Mouse (Mus musculus) frontal cortex, postnatal 10 days (tissue): Measurements from ENCODE around the gene Sntb2.
"Not testable (repeated sequence)": the region's sequence is repeated elsewhere in the genome, so short reads cannot be mapped to it uniquely, and the experiment has no call there.

ENCODE experiments used
- DNase-seq, 2 experiments: peaks; one replicate each; pipeline ENCODE4 v3.0.0; 2022; ENCODE audit warnings: low spot score in 2 of 2, mixed read lengths in 1 of 2

Gene Sntb2

DNA sequence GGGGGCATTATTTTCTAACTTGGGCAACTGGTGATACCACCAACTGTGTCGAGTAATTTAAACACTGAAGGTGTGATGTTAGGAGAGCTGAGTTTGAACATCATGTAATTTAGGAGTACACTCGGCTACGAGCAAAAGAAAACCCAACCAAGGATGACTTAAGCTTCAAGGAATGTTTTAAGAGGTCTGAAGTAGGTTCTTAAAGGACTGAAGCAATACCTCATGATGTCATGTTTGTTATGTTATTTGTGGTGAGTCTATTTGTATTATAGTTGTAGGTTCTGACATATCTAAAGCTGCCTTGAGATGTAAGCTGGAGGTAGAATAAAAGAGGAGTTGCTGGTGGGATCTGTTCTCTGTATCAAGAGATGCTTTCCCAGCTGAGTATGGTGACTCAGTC is 34.4 kb downstream of the Sntb2 start:
- no peak for DNase-seq

DNA sequence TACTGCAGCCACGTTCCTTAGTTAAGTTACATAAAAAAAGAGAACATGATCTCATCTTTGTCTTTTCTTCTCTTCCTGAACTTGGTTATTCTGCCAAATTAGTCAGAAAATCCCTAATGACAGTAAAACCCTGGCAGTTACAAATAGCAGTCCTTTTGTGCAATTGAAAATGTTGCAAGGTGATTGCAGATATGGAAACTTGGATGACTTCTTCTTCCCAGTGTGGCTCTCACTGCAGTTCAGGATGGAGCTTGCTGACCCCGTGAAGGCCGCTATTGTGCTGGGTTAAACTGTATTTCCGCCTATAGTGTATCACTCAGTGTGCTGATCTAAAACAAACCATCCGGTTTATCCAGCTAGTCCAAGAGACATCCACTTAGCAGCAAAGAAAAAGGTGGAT is 36.4 kb downstream of the Sntb2 start:
- DNase-seq = no peak

DNA sequence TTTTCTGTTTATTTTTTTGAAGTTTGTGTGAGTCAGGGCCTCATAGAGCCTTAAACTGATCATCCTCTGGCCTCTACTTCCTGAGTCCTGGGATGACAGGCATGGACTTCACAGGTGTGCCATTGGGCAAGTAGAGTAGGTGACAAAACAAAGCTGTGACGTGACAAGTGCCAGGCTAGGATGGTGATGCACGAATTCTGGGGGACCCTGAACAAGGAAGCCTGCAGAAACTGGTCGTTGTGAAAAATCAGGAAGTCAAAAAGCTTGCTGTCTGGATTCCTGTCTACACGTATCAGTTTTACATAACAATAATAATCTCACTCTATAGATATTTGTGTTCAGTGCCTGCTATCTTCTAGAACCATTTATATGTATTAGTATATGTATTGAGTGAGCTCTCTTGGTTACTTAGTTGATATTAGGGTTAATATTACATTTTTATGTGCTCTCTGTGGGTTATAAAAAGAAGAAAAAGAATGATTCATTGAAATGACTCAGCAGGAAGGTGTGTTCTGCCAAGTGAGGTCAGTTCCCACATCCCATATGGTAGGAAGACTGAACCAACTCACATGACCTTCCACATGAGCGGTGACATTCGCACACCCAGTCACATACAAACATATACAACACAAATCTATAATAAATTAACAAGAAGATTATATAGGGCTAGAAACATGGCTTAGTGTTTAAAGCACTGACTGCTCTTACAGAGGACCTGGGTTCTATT is 37.2 kb downstream of the Sntb2 start:
- no peak for DNase-seq

DNA sequence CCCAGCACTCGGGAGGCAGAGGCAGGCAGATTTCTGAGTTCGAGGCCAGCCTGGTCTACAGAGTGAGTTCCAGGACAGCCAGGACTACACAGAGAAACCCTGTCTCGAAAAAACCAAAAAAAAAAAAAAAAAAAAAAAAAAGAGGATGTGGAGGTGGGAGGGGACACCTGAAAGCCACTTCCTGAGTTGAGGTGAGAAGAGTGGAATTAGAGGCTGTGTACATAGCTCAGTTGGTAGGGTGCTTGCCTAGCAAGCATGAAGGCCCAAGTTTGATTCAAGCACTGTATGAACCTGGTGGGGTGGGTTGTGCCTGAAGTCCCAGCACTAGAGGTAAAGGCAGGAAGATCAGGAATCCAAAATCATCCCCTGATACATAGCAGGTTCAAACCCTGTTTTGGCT is 38.0 kb downstream of the Sntb2 start:
- DNase-seq = not testable (repeated sequence)

DNA sequence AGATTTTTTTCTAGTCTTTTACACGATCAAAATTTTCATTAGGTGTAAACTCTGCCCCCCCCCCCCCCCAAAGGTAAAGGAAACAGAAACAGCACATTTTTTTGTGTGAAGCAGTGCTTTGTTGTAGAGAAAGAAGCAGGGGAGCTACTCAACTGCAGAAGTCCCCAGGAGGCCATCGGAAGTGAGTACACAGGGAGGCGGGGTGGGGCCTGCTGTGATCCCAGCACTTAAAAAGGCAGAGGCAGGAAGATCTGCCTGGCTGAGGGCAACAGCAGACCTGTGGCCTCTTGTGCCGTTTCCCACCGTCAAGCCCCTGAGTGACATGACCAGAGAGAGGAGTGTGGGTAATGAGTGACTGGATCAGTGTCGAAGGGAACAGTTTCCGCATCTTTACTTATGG is 39.2 kb downstream of the Sntb2 start:
- no peak for DNase-seq

- no peak for DNase-seq
Measured at GRCm38 (mm10) chr8:106975764-106976163, 40.2 kb downstream of the Sntb2 start.

GRCm38 (mm10) chr8:106976436-106976835 is 40.9 kb downstream of the Sntb2 start:
- DNase-seq = no peak

DNA sequence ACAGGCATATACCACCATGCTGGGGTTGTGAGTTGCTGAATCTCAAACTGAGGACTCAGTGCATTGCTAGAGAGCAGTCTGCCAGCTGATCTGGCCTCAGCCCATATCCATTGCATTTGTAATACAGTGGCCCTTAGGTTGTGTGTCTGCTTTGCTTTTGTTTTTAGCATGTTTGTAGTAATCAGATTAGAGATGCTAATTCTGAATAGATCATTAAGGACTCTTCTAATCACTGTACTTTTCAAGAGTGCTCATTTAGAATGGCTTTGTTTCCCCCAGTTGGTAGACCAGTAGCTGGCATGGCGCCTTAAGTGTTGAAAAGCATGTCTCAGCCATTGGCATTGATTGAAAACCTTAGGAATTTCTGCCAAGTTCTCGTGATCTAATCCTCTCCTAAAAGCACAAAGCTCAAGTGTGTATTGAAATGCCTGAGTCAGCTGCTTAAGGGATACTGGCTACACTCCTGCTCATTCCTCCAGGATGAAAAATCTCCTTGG is 43.3 kb downstream of the Sntb2 start:
- DNase-seq = no peak

DNA sequence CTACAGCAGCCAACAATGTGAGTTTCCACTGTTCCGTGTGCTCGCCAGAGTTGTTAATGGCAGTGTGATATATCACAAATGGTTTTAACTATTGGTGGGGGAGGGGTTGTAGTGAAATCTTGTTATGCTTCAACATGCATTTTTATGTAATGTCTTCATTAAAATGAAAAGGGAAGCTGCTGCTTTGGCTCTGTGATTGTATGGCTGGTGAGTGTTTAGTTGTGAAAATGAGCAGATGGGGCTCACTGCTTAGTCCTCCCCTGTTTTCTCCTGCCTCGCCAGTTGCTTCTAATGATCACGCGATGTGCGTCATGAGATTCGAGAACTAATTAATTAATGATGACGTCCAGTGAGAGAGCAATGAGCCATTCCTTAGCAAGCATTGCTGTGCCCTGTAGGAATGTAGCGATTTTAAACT is 49.9 kb downstream of the Sntb2 start:
- no peak for DNase-seq

- no peak for DNase-seq
Measured at GRCm38 (mm10) chr8:106985951-106986350, 50.4 kb downstream of the Sntb2 start.

DNA sequence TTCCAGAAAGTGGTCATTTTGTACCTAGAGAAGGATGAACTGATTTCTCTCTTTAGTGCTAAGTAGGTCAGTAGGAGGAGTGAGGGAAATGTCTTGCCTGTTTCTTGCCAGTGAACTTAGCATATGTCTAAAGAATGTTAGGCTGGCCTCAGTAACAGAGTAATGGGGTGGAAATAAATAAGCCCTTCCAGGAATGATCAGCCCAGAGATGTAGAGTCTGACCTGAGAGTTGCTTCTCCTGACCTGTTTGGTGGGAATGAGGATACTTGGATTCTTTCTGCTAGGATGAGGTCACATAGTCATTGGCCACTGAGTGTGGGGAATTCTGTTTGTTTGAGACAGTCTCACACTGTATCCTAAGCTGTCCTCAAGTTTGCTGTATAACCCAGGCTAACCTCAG is 52.0 kb downstream of the Sntb2 start:
- DNase-seq = no peak

- DNase-seq = no peak
Measured at GRCm38 (mm10) chr8:106991393-106991792, 55.8 kb downstream of the Sntb2 start.

DNA sequence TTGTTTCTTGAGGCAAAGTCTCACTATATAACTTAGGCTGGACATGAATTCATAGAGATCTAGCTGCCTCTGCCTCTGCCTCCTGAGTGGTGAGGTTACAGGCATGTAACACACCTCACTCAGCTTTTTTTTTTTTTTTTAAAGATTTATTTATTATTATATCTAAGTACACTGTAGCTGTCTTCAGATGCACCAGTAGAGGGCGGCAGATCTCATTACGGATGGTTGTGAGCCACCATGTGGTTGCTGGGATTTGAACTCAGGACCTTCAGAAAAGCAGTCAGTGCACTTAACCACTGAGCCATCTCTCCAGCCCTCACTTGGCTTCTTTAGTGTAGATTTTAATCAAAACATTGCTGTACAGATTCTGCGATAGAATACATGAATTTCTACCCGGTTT is 60.8 kb downstream of the Sntb2 start:
- DNase-seq = not testable (repeated sequence)

- DNase-seq = no peak
Measured at GRCm38 (mm10) chr8:106997416-106997815, 61.9 kb downstream of the Sntb2 start.

- no peak for DNase-seq
Measured at GRCm38 (mm10) chr8:106999068-106999467, 63.5 kb downstream of the Sntb2 start.

- peak; percentile 61 to 83 for DNase-seq
Measured at GRCm38 (mm10) chr8:107002532-107002931, 67.0 kb downstream of the Sntb2 start.

- DNase-seq = no peak
Measured at GRCm38 (mm10) chr8:107007795-107008194, 72.2 kb downstream of the Sntb2 start.

- DNase-seq = no peak
Measured at GRCm38 (mm10) chr8:107012666-107013065, 77.1 kb downstream of the Sntb2 start.

DNA sequence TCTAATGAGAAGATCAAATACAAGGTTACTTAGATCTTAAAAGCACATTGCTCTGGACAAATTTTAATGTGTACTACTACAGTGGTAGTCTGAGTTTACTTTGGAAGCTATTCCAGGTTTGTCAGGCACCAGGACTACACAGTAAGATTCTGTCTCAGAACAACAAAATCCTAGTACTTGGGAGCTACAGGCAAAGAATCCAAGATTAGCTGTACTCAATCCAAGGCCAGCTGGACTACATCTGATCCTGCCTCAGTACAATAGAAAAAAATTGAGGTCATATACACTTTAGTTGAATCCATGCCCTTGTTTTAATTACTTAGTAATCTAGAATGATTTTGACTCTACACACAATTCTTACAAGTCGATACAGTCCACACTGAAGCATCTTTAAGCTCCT is 79.4 kb downstream of the Sntb2 start:
- no peak for DNase-seq

GRCm38 (mm10) chr8:107023479-107023878 is 87.9 kb downstream of the Sntb2 start:
- no peak for DNase-seq

- DNase-seq = no peak
Measured at GRCm38 (mm10) chr8:107029310-107029709, 93.8 kb downstream of the Sntb2 start.

GRCm38 (mm10) chr8:107030058-107030457 is 94.5 kb downstream of the Sntb2 start:
- no peak for DNase-seq

DNA sequence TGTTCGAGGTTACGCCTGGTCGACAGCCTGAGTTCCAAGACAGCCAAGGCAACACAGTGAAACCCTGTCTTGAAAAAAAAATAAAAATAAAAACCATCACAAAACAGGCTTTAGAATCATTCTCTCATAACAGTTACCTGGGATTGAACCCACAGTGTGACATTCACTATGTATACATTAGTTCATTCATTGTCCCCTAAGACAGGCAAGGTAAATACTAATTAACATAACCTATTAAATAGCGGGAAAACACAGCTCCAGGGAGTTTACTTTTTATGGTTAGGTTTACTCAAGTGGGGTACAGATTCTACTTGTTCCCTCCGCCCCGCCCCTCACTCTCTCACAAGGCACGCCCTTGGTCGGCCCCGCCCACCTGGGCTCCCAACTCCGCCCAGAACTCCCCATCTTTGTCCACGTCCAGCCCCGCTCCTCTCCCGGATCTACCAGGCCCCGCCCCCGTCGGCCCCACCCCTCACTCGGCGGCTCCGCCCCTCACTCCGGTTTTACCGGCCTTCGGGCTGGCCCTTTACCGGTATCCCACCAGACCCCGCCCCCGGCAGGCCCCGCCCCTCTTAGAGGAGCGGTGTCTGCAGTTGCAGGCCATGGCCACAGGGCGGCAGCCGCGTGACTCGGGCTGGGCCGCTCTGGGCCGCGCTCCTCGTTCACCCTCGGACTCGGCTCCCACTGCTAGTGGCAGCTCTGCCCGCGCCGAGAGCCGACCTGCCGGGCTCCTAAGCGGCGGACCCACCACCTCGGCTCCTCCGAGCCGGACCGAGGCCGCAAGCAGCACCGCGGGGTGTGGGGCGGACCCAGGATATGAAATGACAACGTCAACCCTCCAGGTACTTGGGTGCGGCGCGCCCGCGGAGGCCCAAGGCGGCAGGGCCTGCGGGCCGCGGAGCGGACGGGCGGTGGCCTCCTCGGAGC is 95.4 kb downstream of the Sntb2 start, which contains the start of gene Vps4a:
TSS of gene Vps4a (plus strand) at position 573 of the 927 bp plus-strand sequence.
- peak; percentile 91 to 95 for DNase-seq
